Mouse (Mus musculus) liver, embryonic 16.5 days (tissue): ENCODE data around the gene Sult1e1. TPM values are rescaled to one million over a fixed set of nuclear protein-coding genes. Genes with fewer than 3 reads are reported as not detected.

Experiments used
- ATAC-seq: fragments of 200-750 bp; cut with Nextera tagmentation; 2 replicates; pipeline ENCODE4 v1.8.0; 2017; ENCODE audit warnings: low read depth, mild to moderate bottlenecking, moderate number of reproducible peaks, moderate library complexity
- H3K27ac ChIP-seq: fragments of 300-500 bp; sonication (generic); 2 replicates; pipeline ENCODE4 v1.5.1; 2014; ENCODE audit warnings: mild to moderate bottlenecking, low read length
- H3K27me3 ChIP-seq: fragments of 300-500 bp; sonication (generic); 2 replicates; pipeline ENCODE4 v1.6.1; 2014; ENCODE audit warnings: low read depth, low read length, mixed read lengths; ENCODE audit not compliant: control insufficient read depth, insufficient read depth
- H3K36me3 ChIP-seq: fragments of 300-500 bp; sonication (generic); 2 replicates; pipeline ENCODE4 v1.6.1; 2014; ENCODE audit warnings: mild to moderate bottlenecking; ENCODE audit not compliant: control insufficient read depth, insufficient read depth
- H3K4me1 ChIP-seq: fragments of 300-500 bp; sonication (generic); 2 replicates; pipeline ENCODE4 v1.6.1; 2014; ENCODE audit warnings: low read depth, low read length, mixed read lengths; ENCODE audit not compliant: control insufficient read depth
- H3K4me2 ChIP-seq: fragments of 300-500 bp; sonication (generic); 2 replicates; pipeline ENCODE4 v1.6.1; 2014; ENCODE audit warnings: low read depth, low read length, mixed read lengths
- H3K4me3 ChIP-seq: fragments of 300-500 bp; sonication (generic); 2 replicates; pipeline ENCODE4 v1.5.1; 2014; ENCODE audit warnings: low read depth, mild to moderate bottlenecking, low read length
- H3K9ac ChIP-seq: fragments of 300-500 bp; sonication (generic); 2 replicates; pipeline ENCODE4 v1.6.1; 2014; ENCODE audit warnings: low read depth, low read length
- H3K9me3 ChIP-seq: fragments of 300-500 bp; sonication (generic); replicated peaks from 2 replicates; pipeline ENCODE4 v1.6.1; 2016; ENCODE audit warnings: low read length; ENCODE audit not compliant: control insufficient read depth
- WGBS: fragments of 180-500 bp; shearing (Covaris S2); extraction: QIAGEN DNeasy Blood & Tissue Kit; methylation state at CpG from one replicate; pipeline ENCODE4 v1.1.7; 2014; ENCODE audit not compliant: insufficient replicate concordance; 5-methylcytosine and 5-hydroxymethylcytosine counted together
- polyA plus RNA-seq: library from polyadenylated mRNA; unstranded; fragments of >200 nt; fragmentation: Nextera tagmentation; extraction: Ambion mirVana; gene quantifications from 2 replicates; pipeline ENCODE4 v1.2.1, GENCODE M21; 2015

Sult1e1 gene
- polyA plus RNA-seq, 1 experiment from 2014 or later, result not detected

- H3K4me1 ChIP-seq, result no peaks in the 10 kb centered on the region
- H3K27me3 ChIP-seq, result no peaks in the 10 kb centered on the region
- H3K27ac ChIP-seq, result no peak overlapping the region
- H3K4me2 ChIP-seq, result no peak overlapping the region
- H3K9me3 ChIP-seq, result no peaks in the 10 kb centered on the region
- H3K9ac ChIP-seq, result no peak overlapping the region
- no peak for ATAC-seq
- WGBS, result 60% methylated on average over 5 of the region's 5 CpGs
- H3K4me3 ChIP-seq, result no peak overlapping the region
- no peaks in the 10 kb centered on the region for H3K36me3 ChIP-seq
Observed at GRCm38 (mm10) chr5:87573490-87573889, 17.9 kb downstream of the Sult1e1 start.

- no peak overlapping the region for H3K27ac ChIP-seq
- H3K27me3 ChIP-seq, result no peaks in the 10 kb centered on the region
- no peak for ATAC-seq
- no peak overlapping the region for H3K4me3 ChIP-seq
- H3K9ac ChIP-seq, result no peak overlapping the region
- 63% methylated on average over 6 of the region's 6 CpGs for WGBS
- H3K36me3 ChIP-seq, result no peaks in the 10 kb centered on the region
- no peaks in the 10 kb centered on the region for H3K4me1 ChIP-seq
- no peaks in the 10 kb centered on the region for H3K9me3 ChIP-seq
- no peak overlapping the region for H3K4me2 ChIP-seq
Observed at GRCm38 (mm10) chr5:87572781-87573180, 18.6 kb downstream of the Sult1e1 start.

GRCm38 (mm10) chr5:87568845-87569244 is 22.5 kb downstream of the Sult1e1 start, which contains the start of gene Sult1d1:
TSS of gene Sult1d1 (minus strand) at chr5:87569027.
- no peaks in the 10 kb centered on the region for H3K4me1 ChIP-seq
- 0 out of 2 replicates have a peak within 1 kb of the TSS, but pooled peaks have one; percentile 17 for H3K4me3 ChIP-seq
- no peak within 1 kb of the TSS for H3K4me2 ChIP-seq
- no peak within 1 kb of the TSS for H3K27ac ChIP-seq
- no peak within 1 kb of the TSS for H3K9ac ChIP-seq
- 52% methylated on average over 5 of the region's 5 CpGs for WGBS
- peak; percentile 70; the same call in 1 of the 2 replicates for ATAC-seq
- H3K36me3 ChIP-seq, result no peaks in the 10 kb centered on the region
- no peaks in the 10 kb centered on the region for H3K9me3 ChIP-seq
- H3K27me3 ChIP-seq, result no peaks in the 10 kb centered on the region

DNA sequence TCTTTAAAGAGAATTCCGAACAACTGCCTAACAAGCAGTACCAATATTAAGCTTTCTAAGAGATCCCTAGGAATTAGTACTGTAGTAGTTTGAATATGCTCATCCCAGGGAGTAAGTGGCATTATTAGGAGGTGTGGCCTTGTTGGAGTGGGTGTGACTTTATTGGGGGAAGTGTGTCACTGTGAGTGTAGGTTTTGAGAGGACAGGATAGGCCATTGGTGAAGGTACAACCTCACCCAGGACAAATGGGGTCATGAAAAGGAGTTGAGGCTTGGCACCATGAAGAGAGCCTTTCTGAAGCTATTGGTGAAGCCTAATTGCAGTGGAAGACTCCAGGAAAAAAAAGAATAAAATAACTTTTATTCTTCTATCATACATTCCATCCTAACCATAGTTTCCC is 24.1 kb downstream of the Sult1e1 start:
- Histone ChIP-seq H3K27me3 (no peaks in the 10 kb centered on the region), H3K36me3 (no peaks in the 10 kb centered on the region), H3K4me3 (no peak overlapping the region), H3K9ac (no peak overlapping the region), H3K4me2 (no peak overlapping the region), H3K9me3 (no peaks in the 10 kb centered on the region), H3K4me1 (no peaks in the 10 kb centered on the region), H3K27ac (no peak overlapping the region)
- ATAC-seq, result no peak
- WGBS, result 46% methylated on average over 1 of the region's 1 CpGs

DNA sequence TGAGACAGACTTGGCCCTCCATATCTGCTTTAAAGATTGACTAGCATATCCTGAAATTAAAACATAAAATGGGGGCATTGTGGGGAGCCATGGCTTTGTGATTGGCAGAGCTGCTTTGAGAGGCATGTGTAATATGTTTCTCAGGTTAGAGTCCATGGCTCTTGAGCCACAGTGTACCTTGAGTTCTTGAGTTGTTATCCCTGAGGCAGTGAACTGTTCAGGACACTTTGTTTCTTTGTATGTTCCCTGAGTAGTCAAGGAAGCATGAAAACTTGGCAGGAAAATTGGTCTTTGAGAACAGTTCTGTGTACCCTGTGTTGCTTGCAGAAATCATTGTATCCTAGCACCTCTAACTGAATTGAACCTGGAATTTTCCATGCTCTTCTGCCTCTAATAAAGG is 28.4 kb downstream of the Sult1e1 start:
- no peaks in the 10 kb centered on the region for H3K4me1 ChIP-seq
- no peaks in the 10 kb centered on the region for H3K27me3 ChIP-seq
- no peak overlapping the region for H3K9ac ChIP-seq
- no peak overlapping the region for H3K4me2 ChIP-seq
- no peak for ATAC-seq
- H3K4me3 ChIP-seq, result no peak overlapping the region
- H3K36me3 ChIP-seq, result no peaks in the 10 kb centered on the region
- H3K9me3 ChIP-seq, result no peaks in the 10 kb centered on the region
- no peak overlapping the region for H3K27ac ChIP-seq

DNA sequence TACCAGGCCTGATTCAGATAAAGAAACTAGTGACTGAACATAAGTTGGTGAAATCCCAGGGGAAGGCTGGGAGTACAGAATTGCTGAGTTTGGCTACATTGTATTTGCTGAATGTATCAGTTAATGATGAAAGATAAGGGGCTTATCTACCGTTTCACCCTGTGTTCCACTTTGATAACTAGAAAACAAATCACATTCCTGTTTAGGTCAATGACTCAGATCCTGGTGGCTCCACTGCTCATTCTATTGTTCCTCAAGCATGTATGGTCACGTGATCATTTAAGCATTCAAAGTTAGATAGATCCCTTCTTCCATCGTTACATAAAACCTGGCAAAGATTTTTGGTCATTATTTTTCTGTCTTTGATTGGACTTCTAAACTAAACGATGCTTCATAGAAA is 28.9 kb downstream of the Sult1e1 start:
- Histone ChIP-seq H3K4me3 (no peak overlapping the region), H3K9ac (no peak overlapping the region), H3K9me3 (no peaks in the 10 kb centered on the region), H3K27ac (no peak overlapping the region), H3K4me1 (no peaks in the 10 kb centered on the region), H3K36me3 (no peaks in the 10 kb centered on the region), H3K27me3 (no peaks in the 10 kb centered on the region), H3K4me2 (no peak overlapping the region)
- ATAC-seq, result no peak
- WGBS, result 44% methylated on average over 4 of the region's 4 CpGs

GRCm38 (mm10) chr5:87560145-87560544 is 31.2 kb downstream of the Sult1e1 start:
- no peak for ATAC-seq
- Histone ChIP-seq H3K9me3 (no peaks in the 10 kb centered on the region), H3K4me3 (no peak overlapping the region), H3K4me1 (no peaks in the 10 kb centered on the region), H3K27me3 (no peaks in the 10 kb centered on the region), H3K9ac (no peak overlapping the region), H3K4me2 (no peak overlapping the region), H3K27ac (no peak overlapping the region), H3K36me3 (no peaks in the 10 kb centered on the region)
- 44% methylated on average over 5 of the region's 5 CpGs for WGBS

GRCm38 (mm10) chr5:87550935-87551334 is 40.5 kb downstream of the Sult1e1 start:
- H3K9ac ChIP-seq, result no peak overlapping the region
- H3K9me3 ChIP-seq, result no peaks in the 10 kb centered on the region
- no peak overlapping the region for H3K4me2 ChIP-seq
- no peak overlapping the region for H3K27ac ChIP-seq
- H3K27me3 ChIP-seq, result no peaks in the 10 kb centered on the region
- H3K4me3 ChIP-seq, result no peak overlapping the region
- 19% methylated on average over 1 of the region's 1 CpGs for WGBS
- no peaks in the 10 kb centered on the region for H3K36me3 ChIP-seq
- no peak for ATAC-seq
- no peaks in the 10 kb centered on the region for H3K4me1 ChIP-seq

- Histone ChIP-seq H3K9me3 (no peaks in the 10 kb centered on the region), H3K4me1 (no peaks in the 10 kb centered on the region), H3K27me3 (no peaks in the 10 kb centered on the region), H3K9ac (no peak within 1 kb of the TSS), H3K36me3 (no peaks in the 10 kb centered on the region), H3K27ac (peak within 1 kb of the TSS; percentile 37; the same call in 1 of the 2 replicates), H3K4me3 (no peak within 1 kb of the TSS), H3K4me2 (no peak within 1 kb of the TSS)
- peak; percentile 69; the same call in 1 of the 2 replicates for ATAC-seq
- WGBS, result 63% methylated on average over 2 of the region's 2 CpGs
Observed at GRCm38 (mm10) chr5:87538111-87538510, 53.3 kb downstream of the Sult1e1 start, which contains the start of gene Sult1b1. TSS of gene Sult1b1 (minus strand) at chr5:87538195.
